Mouse (Mus musculus) hindbrain, postnatal 0 days (tissue): ENCODE results near the gene Pde4d. TPM values are rescaled to one million over a fixed set of nuclear protein-coding genes. Genes with fewer than 3 reads are reported as not detected.
A peak's percentile ranks its signal among the peaks of the same experiment; 100 is the strongest.

Source experiments
- ATAC-seq: fragments of 200-750 bp; cut with Nextera tagmentation; 2 replicates; pipeline ENCODE4 v1.8.0; 2017; ENCODE audit warnings: mild to moderate bottlenecking, moderate TSS enrichment, moderate library complexity
- DNase-seq: peaks from one replicate; pipeline ENCODE4 v3.0.0-alpha.2; 2015; ENCODE audit warnings: low spot score
- H3K27ac ChIP-seq: fragments of 300-500 bp; sonication (generic); 2 replicates; pipeline ENCODE4 v1.5.1; 2014; ENCODE audit warnings: mild to moderate bottlenecking
- H3K27me3 ChIP-seq: fragments of 300-500 bp; sonication (generic); 2 replicates; pipeline ENCODE4 v1.6.1; 2014; ENCODE audit warnings: low read length, mixed read lengths; ENCODE audit not compliant: insufficient read depth
- H3K36me3 ChIP-seq: fragments of 300-500 bp; sonication (generic); 2 replicates; pipeline ENCODE4 v1.6.1; 2014; ENCODE audit warnings: low read length, mixed read lengths; ENCODE audit not compliant: insufficient read depth
- H3K4me1 ChIP-seq: fragments of 300-500 bp; sonication (generic); 2 replicates; pipeline ENCODE4 v1.6.1; 2014; ENCODE audit warnings: antibody characterized with exemption, low read length, mixed read lengths; ENCODE audit not compliant: insufficient read depth
- H3K4me2 ChIP-seq: fragments of 300-500 bp; sonication (generic); 2 replicates; pipeline ENCODE4 v1.6.1; 2014; ENCODE audit warnings: low read depth, mild to moderate bottlenecking, low read length, moderate library complexity, mixed read lengths
- H3K4me3 ChIP-seq: fragments of 300-500 bp; sonication (generic); 2 replicates; pipeline ENCODE4 v1.5.1; 2014; ENCODE audit warnings: low read length
- H3K9ac ChIP-seq: fragments of 300-500 bp; sonication (generic); replicated peaks from 2 replicates; pipeline ENCODE4 v1.6.1; 2014; ENCODE audit warnings: mild to moderate bottlenecking, low read length, moderate library complexity, mixed read lengths
- H3K9me3 ChIP-seq: fragments of 300-500 bp; sonication (generic); 2 replicates; pipeline ENCODE4 v1.6.1; 2016; ENCODE audit warnings: low read length, mixed read lengths
- CTCF ChIP-seq: IDR thresholded peaks from 2 replicates; pipeline ENCODE4 v1.5.1; 2016; ENCODE audit warnings: antibody characterized with exemption, control low read depth, low read depth
- WGBS: fragments of 180-500 bp; shearing (Covaris S2); extraction: QIAGEN DNeasy Blood & Tissue Kit; methylation state at CpG from one replicate; pipeline ENCODE4 v1.1.7; 2014; 5-methylcytosine and 5-hydroxymethylcytosine counted together
- polyA plus RNA-seq: library from polyadenylated mRNA; unstranded; fragments of >200 nt; fragmentation: Nextera tagmentation; extraction: Ambion mirVana; gene quantifications from 2 replicates; pipeline ENCODE4 v1.2.1, GENCODE M21; 2015
- total RNA-seq: library from RNA; depleted of rRNA; stranded (reverse); fragments of >200 nt; gene quantifications from 2 replicates; pipeline ENCODE4 v1.2.3, GENCODE M21; 2014

Gene Pde4d
- total and polyA plus RNA-seq, 2 experiments from 2014 or later, result 19.3 to 77.1 TPM

GRCm38 (mm10) chr13:109388626-109389220 lies 939.0 kb downstream of the Pde4d start:
- Histone ChIP-seq H3K27ac (no peak overlapping the region), H3K4me3 (no peak overlapping the region), H3K4me2 (no peak overlapping the region), H3K9me3 (no peaks in the 10 kb centered on the region), H3K4me1 (no peaks in the 10 kb centered on the region; the same call in 1 of the 2 replicates), H3K9ac (no peak overlapping the region), H3K27me3 (no peaks in the 10 kb centered on the region), H3K36me3 (no peaks in the 10 kb centered on the region)
- DNase-seq (peak; percentile 23), ATAC-seq (0 out of 2 replicates have a peak, but pooled peaks have one; percentile 32)
- whole genome bisulfite sequencing, result 63% methylated on average over 8 of the region's 8 CpGs
- TF ChIP-seq CTCF, result no peak

- no peaks in the 10 kb centered on the region for H3K27me3 ChIP-seq
- no peak overlapping the region for H3K4me2 ChIP-seq
- DNase-seq (no peak), ATAC-seq (no peak)
- no peaks in the 10 kb centered on the region for H3K36me3 ChIP-seq
- H3K9ac ChIP-seq, result no peak overlapping the region
- H3K4me3 ChIP-seq, result no peak overlapping the region
- TF ChIP-seq CTCF, result no peak
- WGBS, result 57% methylated on average over 4 of the region's 4 CpGs
- no peaks in the 10 kb centered on the region for H3K9me3 ChIP-seq
- no peaks in the 10 kb centered on the region for H3K4me1 ChIP-seq
- no peak overlapping the region for H3K27ac ChIP-seq
Measured at GRCm38 (mm10) chr13:109402396-109402795, 952.6 kb downstream of the Pde4d start.

- Histone ChIP-seq H3K27me3 (no peaks in the 10 kb centered on the region), H3K4me2 (no peak overlapping the region), H3K4me3 (no peak overlapping the region), H3K36me3 (no peaks in the 10 kb centered on the region), H3K9me3 (no peaks in the 10 kb centered on the region), H3K27ac (no peak overlapping the region), H3K9ac (no peak overlapping the region), H3K4me1 (no peaks in the 10 kb centered on the region)
- no peak for DNase-seq
- WGBS, result 44% methylated on average over 2 of the region's 2 CpGs
- no peak for TF ChIP-seq CTCF
- ATAC-seq, result no peak
Measured at GRCm38 (mm10) chr13:109402936-109403335, 953.2 kb downstream of the Pde4d start.

GRCm38 (mm10) chr13:109406341-109406740 lies 956.6 kb downstream of the Pde4d start:
- DNase-seq (no peak), ATAC-seq (no peak)
- no peak for TF ChIP-seq CTCF
- Histone ChIP-seq H3K4me3 (no peak overlapping the region), H3K4me1 (no peaks in the 10 kb centered on the region), H3K9me3 (no peaks in the 10 kb centered on the region), H3K27me3 (no peaks in the 10 kb centered on the region), H3K27ac (no peak overlapping the region), H3K36me3 (no peaks in the 10 kb centered on the region), H3K9ac (no peak overlapping the region), H3K4me2 (no peak overlapping the region)
- 92% methylated on average over 8 of the region's 8 CpGs for WGBS

GRCm38 (mm10) chr13:109407371-109407770 lies 957.6 kb downstream of the Pde4d start:
- TF ChIP-seq CTCF, result no peak
- WGBS, result 47% methylated on average over 3 of the region's 3 CpGs

GRCm38 (mm10) chr13:109420426-109420825 lies 970.7 kb downstream of the Pde4d start:
- H3K4me3 ChIP-seq, result no peak overlapping the region
- DNase-seq (peak; percentile 35), ATAC-seq (no peak)
- no peaks in the 10 kb centered on the region for H3K27me3 ChIP-seq
- H3K4me2 ChIP-seq, result no peak overlapping the region
- peaks cover 4% of the 10 kb centered on the region; the same call in 1 of the 2 replicates for H3K9me3 ChIP-seq
- 39% methylated on average over 3 of the region's 3 CpGs for WGBS
- no peak overlapping the region for H3K27ac ChIP-seq
- H3K9ac ChIP-seq, result no peak overlapping the region
- no peak for TF ChIP-seq CTCF
- H3K36me3 ChIP-seq, result no peaks in the 10 kb centered on the region
- no peaks in the 10 kb centered on the region for H3K4me1 ChIP-seq

More at GRCm38 (mm10) chr13:109407371-109407770, 957.6 kb downstream of the Pde4d start:
- no peak overlapping the region for H3K4me2 ChIP-seq
- H3K27me3 ChIP-seq, result no peaks in the 10 kb centered on the region
- no peak overlapping the region for H3K9ac ChIP-seq
- DNase-seq (no peak), ATAC-seq (no peak)
- H3K36me3 ChIP-seq, result no peaks in the 10 kb centered on the region
- H3K4me3 ChIP-seq, result no peak overlapping the region
- no peaks in the 10 kb centered on the region for H3K9me3 ChIP-seq
- no peak overlapping the region for H3K27ac ChIP-seq
- H3K4me1 ChIP-seq, result no peaks in the 10 kb centered on the region

- no peak for DNase-seq
- no peak overlapping the region for H3K4me2 ChIP-seq
- no peak overlapping the region for H3K27ac ChIP-seq
- TF ChIP-seq CTCF, result no peak
- no peak overlapping the region for H3K4me3 ChIP-seq
- peaks cover 4% of the 10 kb centered on the region; the same call in 1 of the 2 replicates for H3K9me3 ChIP-seq
- H3K9ac ChIP-seq, result no peak overlapping the region
- no peaks in the 10 kb centered on the region for H3K27me3 ChIP-seq
- WGBS, result 68% methylated on average over 2 of the region's 2 CpGs
- no peak for ATAC-seq
- no peaks in the 10 kb centered on the region for H3K4me1 ChIP-seq
- no peaks in the 10 kb centered on the region for H3K36me3 ChIP-seq
Measured at GRCm38 (mm10) chr13:109424906-109425305, 975.2 kb downstream of the Pde4d start.
